Mouse (Mus musculus) CH12.LX (cell line): ENCODE results near the gene H2-Eb2. TPM values are rescaled to one million over a fixed set of nuclear protein-coding genes. Genes with fewer than 3 reads are reported as not detected.

Experiments
- polyA plus RNA-seq: library from polyadenylated mRNA; unstranded; fragments of >175 nt; gene quantifications from 2 replicates; pipeline ENCODE4 v1.2.1, GENCODE M21; 2012; ENCODE audit warnings: low read depth; ENCODE audit not compliant: insufficient read length
- total RNA-seq, 2 experiments: library from RNA; depleted of rRNA; stranded (reverse); fragments of 300-350 nt in 1 of 2; fragments of >200 nt in 1 of 2; gene quantifications; 2 replicates each; pipeline ENCODE4 v1.2.3; 2012 to 2014

H2-Eb2 gene
- total and polyA plus RNA-seq, 3 experiments, result 5.8 to 11.4 (median 10.9) TPM

Other genes starting within 250 kb of the H2-Eb2 start
- 16.1 and 21.5 TPM in 2 replicates for gene H2-Oa, start 233.3 kb upstream of the H2-Eb2 start, total RNA-seq (2012; rRNA removed)
- 32.8 and 42.7 TPM in 2 replicates for gene H2-Oa, start 233.3 kb upstream of the H2-Eb2 start, total RNA-seq (2014; rRNA removed)
- gene H2-Oa, start 233.3 kb upstream of the H2-Eb2 start, polyA plus RNA-seq, result 30.5 and 40.4 TPM in 2 replicates
- gene H2-DMa, start 206.1 kb upstream of the H2-Eb2 start, total RNA-seq (2012; rRNA removed), result 67.7 and 77.4 TPM in 2 replicates
- 114 and 119 TPM in 2 replicates for gene H2-DMa, start 206.1 kb upstream of the H2-Eb2 start, total RNA-seq (2014; rRNA removed)
- 82.5 and 112 TPM in 2 replicates for gene H2-DMa, start 206.1 kb upstream of the H2-Eb2 start, polyA plus RNA-seq
- gene Brd2, start 203.0 kb upstream of the H2-Eb2 start, total RNA-seq (2012; rRNA removed), result 101 and 125 TPM in 2 replicates
- 137 and 141 TPM in 2 replicates for gene Brd2, start 203.0 kb upstream of the H2-Eb2 start, total RNA-seq (2014; rRNA removed)
- 247 and 252 TPM in 2 replicates for gene Brd2, start 203.0 kb upstream of the H2-Eb2 start, polyA plus RNA-seq
- gene H2-DMb2, start 182.4 kb upstream of the H2-Eb2 start, total RNA-seq (2012; rRNA removed), result 107 and 135 TPM in 2 replicates
- 173 and 199 TPM in 2 replicates for gene H2-DMb2, start 182.4 kb upstream of the H2-Eb2 start, total RNA-seq (2014; rRNA removed)
- 161 and 175 TPM in 2 replicates for gene H2-DMb2, start 182.4 kb upstream of the H2-Eb2 start, polyA plus RNA-seq
- gene H2-DMb1, start 172.6 kb upstream of the H2-Eb2 start, total RNA-seq (2012; rRNA removed), result 60.7 and 67.0 TPM in 2 replicates
- gene H2-DMb1, start 172.6 kb upstream of the H2-Eb2 start, total RNA-seq (2014; rRNA removed), result 77.4 and 102 TPM in 2 replicates
- 147 and 149 TPM in 2 replicates for gene H2-DMb1, start 172.6 kb upstream of the H2-Eb2 start, polyA plus RNA-seq
- gene Tap1, start 138.1 kb upstream of the H2-Eb2 start, total RNA-seq (2012; rRNA removed), result 164 and 184 TPM in 2 replicates
- 90.1 and 102 TPM in 2 replicates for gene Tap1, start 138.1 kb upstream of the H2-Eb2 start, total RNA-seq (2014; rRNA removed)
- gene Tap1, start 138.1 kb upstream of the H2-Eb2 start, polyA plus RNA-seq, result 157 and 161 TPM in 2 replicates
- gene Psmb9, start 137.9 kb upstream of the H2-Eb2 start, total RNA-seq (2012; rRNA removed), result 435 and 547 TPM in 2 replicates
- gene Psmb9, start 137.9 kb upstream of the H2-Eb2 start, total RNA-seq (2014; rRNA removed), result 156 and 159 TPM in 2 replicates
- gene Psmb9, start 137.9 kb upstream of the H2-Eb2 start, polyA plus RNA-seq, result 192 and 196 TPM in 2 replicates
- gene Psmb8, start 127.9 kb upstream of the H2-Eb2 start, total RNA-seq (2012; rRNA removed), result 989 and 1,092 TPM in 2 replicates
- 846 and 857 TPM in 2 replicates for gene Psmb8, start 127.9 kb upstream of the H2-Eb2 start, total RNA-seq (2014; rRNA removed)
- 652 and 654 TPM in 2 replicates for gene Psmb8, start 127.9 kb upstream of the H2-Eb2 start, polyA plus RNA-seq
- 110 and 116 TPM in 2 replicates for gene Tap2, start 122.1 kb upstream of the H2-Eb2 start, total RNA-seq (2012; rRNA removed)
- 54.8 and 62.2 TPM in 2 replicates for gene Tap2, start 122.1 kb upstream of the H2-Eb2 start, total RNA-seq (2014; rRNA removed)
- 121 and 124 TPM in 2 replicates for gene Tap2, start 122.1 kb upstream of the H2-Eb2 start, polyA plus RNA-seq
- 8.4 and 13.7 TPM in 2 replicates for gene H2-Ob, start 86.8 kb upstream of the H2-Eb2 start, total RNA-seq (2012; rRNA removed)
- 31.9 and 39.7 TPM in 2 replicates for gene H2-Ob, start 86.8 kb upstream of the H2-Eb2 start, total RNA-seq (2014; rRNA removed)
- 19.9 and 27.2 TPM in 2 replicates for gene H2-Ob, start 86.8 kb upstream of the H2-Eb2 start, polyA plus RNA-seq
- gene H2-Ab1, start 68.0 kb upstream of the H2-Eb2 start, total RNA-seq (2012; rRNA removed), result 114 and 158 TPM in 2 replicates
- gene H2-Ab1, start 68.0 kb upstream of the H2-Eb2 start, total RNA-seq (2014; rRNA removed), result 105 and 119 TPM in 2 replicates
- 634 and 699 TPM in 2 replicates for gene H2-Ab1, start 68.0 kb upstream of the H2-Eb2 start, polyA plus RNA-seq
- 385 and 450 TPM in 2 replicates for gene H2-Aa, start 37.8 kb upstream of the H2-Eb2 start, total RNA-seq (2012; rRNA removed)
- 481 and 488 TPM in 2 replicates for gene H2-Aa, start 37.8 kb upstream of the H2-Eb2 start, total RNA-seq (2014; rRNA removed)
- 930 and 958 TPM in 2 replicates for gene H2-Aa, start 37.8 kb upstream of the H2-Eb2 start, polyA plus RNA-seq
- gene H2-Eb1, start 19.8 kb upstream of the H2-Eb2 start, total RNA-seq (2012; rRNA removed), result 574 and 629 TPM in 2 replicates
- 511 and 534 TPM in 2 replicates for gene H2-Eb1, start 19.8 kb upstream of the H2-Eb2 start, total RNA-seq (2014; rRNA removed)
- gene H2-Eb1, start 19.8 kb upstream of the H2-Eb2 start, polyA plus RNA-seq, result 898 and 899 TPM in 2 replicates
- 1.1 and 1.2 TPM in 2 replicates for gene Btnl2, start 29.2 kb downstream of the H2-Eb2 start, total RNA-seq (2012; rRNA removed)
- 1.9 and 2.0 TPM in 2 replicates for gene Btnl2, start 29.2 kb downstream of the H2-Eb2 start, total RNA-seq (2014; rRNA removed)
- 4.8 and 5.6 TPM in 2 replicates for gene Btnl2, start 29.2 kb downstream of the H2-Eb2 start, polyA plus RNA-seq
- gene Btnl1, start 51.5 kb downstream of the H2-Eb2 start, total RNA-seq (2012; rRNA removed), result 0.08 TPM in 1 of 2 replicates, not detected in the other
- 0.14 TPM in 1 of 2 replicates, not detected in the other for gene Btnl1, start 51.5 kb downstream of the H2-Eb2 start, total RNA-seq (2014; rRNA removed)
- 0.11 TPM in 1 of 2 replicates, not detected in the other for gene Btnl1, start 51.5 kb downstream of the H2-Eb2 start, polyA plus RNA-seq
- not detected in 2 replicates for gene BC051142, start 73.2 kb downstream of the H2-Eb2 start, total RNA-seq (2012; rRNA removed)
- gene BC051142, start 73.2 kb downstream of the H2-Eb2 start, total RNA-seq (2014; rRNA removed), result 0.28 TPM in 1 of 2 replicates, not detected in the other
- 0.83 and 1.0 TPM in 2 replicates for gene BC051142, start 73.2 kb downstream of the H2-Eb2 start, polyA plus RNA-seq
- gene Btnl4, start 151.7 kb downstream of the H2-Eb2 start, total RNA-seq (2012; rRNA removed), result not detected in 2 replicates
- gene Btnl4, start 151.7 kb downstream of the H2-Eb2 start, total RNA-seq (2014; rRNA removed), result not detected in 2 replicates
- not detected in 2 replicates for gene Btnl4, start 151.7 kb downstream of the H2-Eb2 start, polyA plus RNA-seq
- not detected in 2 replicates for gene Btnl6, start 191.7 kb downstream of the H2-Eb2 start, total RNA-seq (2012; rRNA removed)
- not detected in 2 replicates for gene Btnl6, start 191.7 kb downstream of the H2-Eb2 start, total RNA-seq (2014; rRNA removed)
- not detected in 2 replicates for gene Btnl6, start 191.7 kb downstream of the H2-Eb2 start, polyA plus RNA-seq
- 0.25 and 0.29 TPM in 2 replicates for gene Notch4, start 238.6 kb downstream of the H2-Eb2 start, total RNA-seq (2012; rRNA removed)
- gene Notch4, start 238.6 kb downstream of the H2-Eb2 start, total RNA-seq (2014; rRNA removed), result not detected in 2 replicates
- 0.55 TPM in 1 of 2 replicates, not detected in the other for gene Notch4, start 238.6 kb downstream of the H2-Eb2 start, polyA plus RNA-seq